Mouse (Mus musculus) adipose tissue, adult 10 weeks (tissue): Measurements from ENCODE around the gene Ppp3cb. TPM values are rescaled to one million over a fixed set of nuclear protein-coding genes. Genes with fewer than 3 reads are reported as not detected.

ENCODE experiments used
- polyA plus RNA-seq: library from polyadenylated mRNA; stranded (reverse); fragments of 350-450 nt; fragmentation: Illumina TruSeq; extraction: RNeasy Lipid Tissue Mini Kit (QIAGEN cat#74804); gene quantifications from one replicate; pipeline ENCODE4 v1.2.3, GENCODE M21; 2014; ENCODE audit warnings: low read depth, low replicate concordance

The Ppp3cb gene
- polyA plus RNA-seq = 45.0 TPM

DNA sequence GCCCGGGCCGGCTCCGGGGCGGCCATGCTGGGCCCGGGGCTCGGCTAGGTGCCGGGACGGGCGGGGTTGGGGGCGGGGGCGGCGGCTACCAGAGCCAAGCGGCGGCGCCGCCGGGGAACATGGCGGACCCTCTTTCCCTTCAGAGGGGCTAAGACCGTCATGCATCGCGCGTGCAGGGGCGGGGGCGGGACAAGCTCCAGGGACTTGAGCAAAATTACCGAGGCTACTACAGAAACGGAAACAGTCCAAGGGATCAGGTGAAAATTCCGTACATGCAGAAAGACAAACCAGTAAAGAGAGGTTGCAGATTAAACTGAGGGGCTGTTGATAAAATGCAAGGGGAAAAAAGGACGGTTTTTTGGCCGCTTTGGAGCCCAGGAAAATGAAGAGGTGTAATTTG lies at the start of gene Ppp3cb:
TSS of gene Ppp3cb (minus strand) at position 159 of the 400 bp plus-strand sequence.

DNA sequence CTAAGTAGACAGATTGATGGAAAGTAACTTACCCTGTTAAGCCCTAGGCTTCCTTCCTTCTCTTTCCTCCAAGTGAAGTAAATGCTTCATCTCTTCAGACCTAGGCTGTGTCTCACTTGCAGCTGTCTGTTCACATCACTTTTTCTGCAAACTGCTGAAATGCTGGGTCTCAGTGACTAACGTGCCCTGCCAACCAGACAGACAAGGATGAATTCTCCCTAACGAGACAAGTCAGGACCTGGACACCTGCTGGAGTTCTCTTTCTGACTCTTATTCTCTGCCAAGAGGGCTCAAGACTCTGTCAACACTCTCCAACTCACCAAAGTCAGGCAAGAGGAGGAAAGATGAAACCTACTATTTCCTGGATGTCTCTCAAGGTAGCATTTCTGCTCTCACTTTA lies 49.8 kb downstream of the Ppp3cb start, which contains the start of gene Mss51:
TSS of gene Mss51 (minus strand) at position 299 of the 400 bp plus-strand sequence.

DNA sequence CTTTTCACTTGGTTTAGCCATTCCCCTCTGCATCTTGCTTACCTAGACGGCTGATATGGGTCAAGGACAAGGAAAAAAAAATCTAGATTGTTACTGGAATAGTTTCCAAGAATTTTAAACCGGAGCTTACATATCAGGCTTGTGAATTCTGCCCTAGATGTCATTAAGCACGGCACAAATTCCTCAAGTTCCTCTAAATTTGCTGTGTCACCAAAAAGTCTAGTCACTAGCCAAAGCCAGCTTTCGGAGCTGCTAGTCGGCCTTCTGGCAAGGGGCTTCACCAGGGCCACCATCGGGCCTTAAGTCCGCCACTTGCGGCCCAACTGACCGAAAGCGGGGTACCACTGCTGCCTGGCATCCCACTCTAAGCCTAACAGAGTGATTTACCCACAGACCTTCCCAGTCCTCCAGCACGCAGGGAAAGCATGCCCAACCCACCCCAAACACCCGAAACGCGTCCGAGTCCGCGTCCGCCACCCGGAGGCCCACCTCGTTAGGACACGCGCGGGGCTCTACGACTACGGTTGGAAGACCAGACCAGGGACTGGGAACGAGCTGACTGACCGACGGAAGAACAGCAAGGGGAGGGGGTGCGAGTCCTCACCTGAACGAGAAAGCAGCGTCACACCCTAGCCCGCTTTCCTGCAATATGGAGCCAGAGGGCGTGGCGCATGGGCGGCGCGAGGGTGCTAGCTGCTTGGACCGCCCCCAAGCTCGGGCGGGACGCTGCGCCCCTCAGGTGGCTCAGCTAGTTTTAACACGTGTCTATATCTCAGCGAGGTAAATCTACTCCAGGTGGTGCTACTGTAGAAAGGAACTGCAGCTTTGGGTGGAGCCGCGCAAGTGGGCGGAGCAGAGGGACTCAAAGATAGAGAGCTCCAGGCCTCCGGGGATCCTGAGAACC lies 66.8 kb downstream of the Ppp3cb start, which contains the start of gene Anxa7:
TSS of gene Anxa7 (minus strand) at position 843 of the 904 bp plus-strand sequence.

DNA sequence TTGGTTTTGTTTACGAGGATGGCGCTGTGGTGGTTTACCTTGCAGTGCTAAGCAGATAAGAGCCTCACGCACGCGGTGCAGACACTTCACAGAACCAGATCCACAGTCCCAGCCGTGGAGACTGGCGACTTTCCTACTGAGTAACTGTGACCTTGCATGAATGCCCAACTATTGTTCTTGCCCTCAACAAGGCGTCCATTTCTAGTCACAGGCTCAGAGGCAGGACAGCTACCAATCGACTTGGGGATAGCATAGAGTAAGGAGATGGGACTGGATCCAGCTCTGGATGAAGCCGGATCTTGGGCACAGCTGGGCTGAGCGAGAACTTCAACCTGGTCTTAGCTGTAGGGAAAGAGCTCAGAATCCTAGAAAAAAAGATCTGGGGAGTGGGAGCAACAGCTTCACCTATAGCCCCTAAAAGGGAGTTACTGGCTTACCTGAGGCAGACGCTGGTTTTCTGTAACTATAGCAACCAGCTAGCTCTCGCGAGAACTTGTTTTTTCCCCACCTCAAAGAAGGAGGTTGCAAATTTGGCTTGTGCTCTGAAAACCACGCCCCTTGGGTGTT lies 94.5 kb downstream of the Ppp3cb start, which contains the start of gene Cfap70:
TSS of gene Cfap70 (minus strand) at position 462 of the 567 bp plus-strand sequence.

Other genes starting within 250 kb of the Ppp3cb start
- gene Ecd, start 198.5 kb downstream of the Ppp3cb start, polyA plus RNA-seq = 28.0 TPM
- 38.7 TPM for gene Fam149b, start 198.4 kb downstream of the Ppp3cb start, polyA plus RNA-seq
- 22.1 TPM for gene Dnajc9, start 157.7 kb downstream of the Ppp3cb start, polyA plus RNA-seq
- 43.1 TPM for gene Mrps16, start 152.9 kb downstream of the Ppp3cb start, polyA plus RNA-seq
- 7.5 TPM for gene Cfap70, start 94.3 kb downstream of the Ppp3cb start, polyA plus RNA-seq
- 75.7 TPM for gene Anxa7, start 66.4 kb downstream of the Ppp3cb start, polyA plus RNA-seq
- 0.92 TPM for gene Mss51, start 49.7 kb downstream of the Ppp3cb start, polyA plus RNA-seq
- gene Usp54, start 94.5 kb upstream of the Ppp3cb start, polyA plus RNA-seq = 14.0 TPM
- gene Myoz1, start 110.0 kb upstream of the Ppp3cb start, polyA plus RNA-seq = 1.3 TPM
- 0.30 TPM for gene Synpo2l, start 121.8 kb upstream of the Ppp3cb start, polyA plus RNA-seq
- gene Sec24c, start 127.7 kb upstream of the Ppp3cb start, polyA plus RNA-seq = 101 TPM
- gene Fut11, start 148.4 kb upstream of the Ppp3cb start, polyA plus RNA-seq = 11.9 TPM
- gene Chchd1, start 156.4 kb upstream of the Ppp3cb start, polyA plus RNA-seq = 77.8 TPM
- 85.3 TPM for gene Zswim8, start 161.0 kb upstream of the Ppp3cb start, polyA plus RNA-seq
- gene Ndst2, start 188.0 kb upstream of the Ppp3cb start, polyA plus RNA-seq = 30.6 TPM
- gene Camk2g, start 247.5 kb upstream of the Ppp3cb start, polyA plus RNA-seq = 33.5 TPM